Mouse (Mus musculus) thymus, adult 2 months (tissue): ENCODE data around the gene Cryzl2. TPM values are rescaled to one million over a fixed set of nuclear protein-coding genes. Genes with fewer than 3 reads are reported as not detected.

Experiments
- DNase-seq: peaks from one replicate; pipeline ENCODE4 v3.0.0; 2021
- H3K27ac ChIP-seq: fragments of 200-500 bp; 2 replicates; pipeline ENCODE4 v1.5.1; 2012; ENCODE audit warnings: low read length, control low read depth; ENCODE audit not compliant: control insufficient read depth, insufficient read depth
- H3K27me3 ChIP-seq: fragments of 200-500 bp; 2 replicates; pipeline ENCODE4 v1.6.1; 2012; ENCODE audit warnings: mild to moderate bottlenecking, low read length, moderate library complexity, mixed read lengths; ENCODE audit not compliant: control insufficient read depth, insufficient read depth
- H3K36me3 ChIP-seq: fragments of 200-500 bp; 2 replicates; pipeline ENCODE4 v1.6.1; 2012; ENCODE audit warnings: mild to moderate bottlenecking, low read length, moderate library complexity; ENCODE audit not compliant: control insufficient read depth, insufficient read depth
- H3K4me1 ChIP-seq: fragments of 200-500 bp; replicated peaks from 2 replicates; pipeline ENCODE4 v1.6.1; 2012; ENCODE audit warnings: low read length; ENCODE audit not compliant: control insufficient read depth, insufficient read depth
- H3K4me3 ChIP-seq: fragments of 200-500 bp; 2 replicates; pipeline ENCODE4 v1.5.1; 2012; ENCODE audit warnings: mild to moderate bottlenecking, low read length, control low read depth, moderate library complexity; ENCODE audit not compliant: control insufficient read depth, insufficient read depth
- CTCF ChIP-seq: fragments of 200-500 bp; IDR thresholded peaks from 2 replicates; pipeline ENCODE4 v1.5.1; 2012; ENCODE audit warnings: mild to moderate bottlenecking, control low read depth, low read length, moderate library complexity, borderline replicate concordance; ENCODE audit not compliant: control insufficient read depth, poor library complexity, insufficient read depth; ENCODE audit errors: extremely low read depth
- POLR2A ChIP-seq: fragments of 200-500 bp; IDR thresholded peaks from 2 replicates; pipeline ENCODE4 v1.6.1; 2012; ENCODE audit warnings: mild to moderate bottlenecking, low read length, control low read depth, moderate library complexity; ENCODE audit not compliant: control insufficient read depth, poor library complexity, insufficient read depth; ENCODE audit errors: extremely low read depth
- WGBS: fragments of 180-500 bp; shearing (Covaris S2); methylation state at CpG from one replicate; pipeline ENCODE4 v1.1.7; 2018; 5-methylcytosine and 5-hydroxymethylcytosine counted together
- polyA plus RNA-seq: library from polyadenylated mRNA; depleted of rRNA; stranded (reverse); fragments of >200 nt; gene quantifications from 2 replicates; pipeline ENCODE4 v1.2.3, GENCODE M21; 2012

The Cryzl2 gene
- polyA plus RNA-seq, 1 experiment = 8.4 TPM

GRCm38 (mm10) chr1:157518111-157518523 lies 59.7 kb downstream of the Cryzl2 start:
- Histone ChIP-seq H3K4me1 (no peaks in the 10 kb centered on the region), H3K27me3 (no peaks in the 10 kb centered on the region), H3K27ac (no peak overlapping the region), H3K36me3 (no peaks in the 10 kb centered on the region), H3K4me3 (no peak overlapping the region)
- TF ChIP-seq POLR2A (no peak), CTCF (no peak)
- 51% methylated on average over 4 of the region's 4 CpGs for WGBS
- DNase-seq = no peak

- Histone ChIP-seq H3K27me3 (no peaks in the 10 kb centered on the region), H3K36me3 (no peaks in the 10 kb centered on the region), H3K4me3 (no peak overlapping the region), H3K4me1 (no peaks in the 10 kb centered on the region), H3K27ac (no peak overlapping the region)
- no peak for TF ChIP-seq POLR2A
- TF ChIP-seq CTCF = no peak
- no peak for DNase-seq
- 90% methylated on average over 2 of the region's 2 CpGs for WGBS
Measured at GRCm38 (mm10) chr1:157519396-157519795, 61.0 kb downstream of the Cryzl2 start.

GRCm38 (mm10) chr1:157522322-157522721 lies 63.9 kb downstream of the Cryzl2 start:
- H3K36me3 ChIP-seq = no peaks in the 10 kb centered on the region
- no peaks in the 10 kb centered on the region for H3K4me1 ChIP-seq
- H3K4me3 ChIP-seq = no peak overlapping the region
- no peaks in the 10 kb centered on the region for H3K27me3 ChIP-seq
- WGBS = 98% methylated on average over 5 of the region's 5 CpGs
- DNase-seq = no peak
- TF ChIP-seq POLR2A = no peak
- TF ChIP-seq CTCF = no peak
- H3K27ac ChIP-seq = no peak overlapping the region

GRCm38 (mm10) chr1:157524775-157525174 lies 66.4 kb downstream of the Cryzl2 start:
- no peak overlapping the region for H3K4me3 ChIP-seq
- no peak overlapping the region for H3K27ac ChIP-seq
- no peaks in the 10 kb centered on the region for H3K27me3 ChIP-seq
- TF ChIP-seq POLR2A = no peak
- TF ChIP-seq CTCF = no peak
- no peaks in the 10 kb centered on the region for H3K4me1 ChIP-seq
- DNase-seq = no peak
- H3K36me3 ChIP-seq = no peaks in the 10 kb centered on the region
- WGBS = 90% methylated on average over 7 of the region's 7 CpGs

GRCm38 (mm10) chr1:157525692-157526354 lies 67.4 kb downstream of the Cryzl2 start:
- no peaks in the 10 kb centered on the region for H3K4me1 ChIP-seq
- no peaks in the 10 kb centered on the region for H3K36me3 ChIP-seq
- DNase-seq = no peak
- no peak overlapping the region for H3K27ac ChIP-seq
- no peaks in the 10 kb centered on the region for H3K27me3 ChIP-seq
- no peak for TF ChIP-seq CTCF
- TF ChIP-seq POLR2A = no peak
- 95% methylated on average over 16 of the region's 16 CpGs for WGBS
- H3K4me3 ChIP-seq = no peak overlapping the region

- Histone ChIP-seq H3K27ac (no peak overlapping the region), H3K27me3 (no peaks in the 10 kb centered on the region), H3K36me3 (no peaks in the 10 kb centered on the region), H3K4me3 (no peak overlapping the region), H3K4me1 (no peaks in the 10 kb centered on the region)
- WGBS = 83% methylated on average over 5 of the region's 5 CpGs
- no peak for DNase-seq
- no peak for TF ChIP-seq POLR2A
- no peak for TF ChIP-seq CTCF
Measured at GRCm38 (mm10) chr1:157526625-157527024, 68.2 kb downstream of the Cryzl2 start.
